Mouse (Mus musculus) intestine, postnatal 0 days (tissue): ENCODE results near the gene Setd1a. TPM values are rescaled to one million over a fixed set of nuclear protein-coding genes. Genes with fewer than 3 reads are reported as not detected.

ENCODE experiments used
- ATAC-seq: fragments of 200-750 bp; cut with Nextera tagmentation; 2 replicates; pipeline ENCODE4 v1.8.0; 2017; ENCODE audit warnings: mild to moderate bottlenecking, moderate TSS enrichment, moderate library complexity
- H3K27ac ChIP-seq: fragments of 300-500 bp; sonication (generic); 2 replicates; pipeline ENCODE4 v1.5.1; 2014; ENCODE audit warnings: mild to moderate bottlenecking, low read depth, low read length, moderate library complexity
- H3K27me3 ChIP-seq: fragments of 300-500 bp; sonication (generic); replicated peaks from 2 replicates; pipeline ENCODE4 v1.6.1; 2014; ENCODE audit warnings: low read length, mixed read lengths; ENCODE audit not compliant: control insufficient read depth, insufficient read depth
- H3K36me3 ChIP-seq: fragments of 300-500 bp; sonication (generic); 2 replicates; pipeline ENCODE4 v1.6.1; 2014; ENCODE audit warnings: mild to moderate bottlenecking, moderate library complexity; ENCODE audit not compliant: control insufficient read depth, insufficient read depth
- H3K4me1 ChIP-seq: fragments of 300-500 bp; sonication (generic); replicated peaks from 2 replicates; pipeline ENCODE4 v1.6.1; 2014; ENCODE audit warnings: antibody characterized with exemption, low read length, mixed read lengths; ENCODE audit not compliant: control insufficient read depth, insufficient read depth
- H3K4me2 ChIP-seq: fragments of 300-500 bp; sonication (generic); replicated peaks from 2 replicates; pipeline ENCODE4 v1.6.1; 2014; ENCODE audit warnings: low read depth, mild to moderate bottlenecking, moderate library complexity
- H3K4me3 ChIP-seq: fragments of 300-500 bp; sonication (generic); 2 replicates; pipeline ENCODE4 v1.5.1; 2014; ENCODE audit warnings: low read depth, low read length
- H3K9ac ChIP-seq: fragments of 300-500 bp; sonication (generic); 2 replicates; pipeline ENCODE4 v1.6.1; 2014; ENCODE audit warnings: mild to moderate bottlenecking, low read depth, low read length
- H3K9me3 ChIP-seq: fragments of 300-500 bp; sonication (generic); 2 replicates; pipeline ENCODE4 v1.6.1; 2016; ENCODE audit warnings: mixed run types; ENCODE audit not compliant: control insufficient read depth
- CTCF ChIP-seq: sonication (generic); IDR thresholded peaks from 2 replicates; pipeline ENCODE4 v1.5.1; 2016; ENCODE audit warnings: low read depth, mild to moderate bottlenecking, control low read depth, antibody characterized with exemption, moderate library complexity
- WGBS: fragments of 180-500 bp; shearing (Covaris S2); extraction: QIAGEN DNeasy Blood & Tissue Kit; methylation state at CpG from one replicate; pipeline ENCODE4 v1.1.7; 2014; 5-methylcytosine and 5-hydroxymethylcytosine counted together
- polyA plus RNA-seq: library from polyadenylated mRNA; unstranded; fragments of >200 nt; fragmentation: Nextera tagmentation; extraction: Ambion mirVana; gene quantifications from 2 replicates; pipeline ENCODE4 v1.2.1, GENCODE M21; 2015

The Setd1a gene
- polyA plus RNA-seq, 1 experiment from 2014 or later, result 9.9 TPM

DNA sequence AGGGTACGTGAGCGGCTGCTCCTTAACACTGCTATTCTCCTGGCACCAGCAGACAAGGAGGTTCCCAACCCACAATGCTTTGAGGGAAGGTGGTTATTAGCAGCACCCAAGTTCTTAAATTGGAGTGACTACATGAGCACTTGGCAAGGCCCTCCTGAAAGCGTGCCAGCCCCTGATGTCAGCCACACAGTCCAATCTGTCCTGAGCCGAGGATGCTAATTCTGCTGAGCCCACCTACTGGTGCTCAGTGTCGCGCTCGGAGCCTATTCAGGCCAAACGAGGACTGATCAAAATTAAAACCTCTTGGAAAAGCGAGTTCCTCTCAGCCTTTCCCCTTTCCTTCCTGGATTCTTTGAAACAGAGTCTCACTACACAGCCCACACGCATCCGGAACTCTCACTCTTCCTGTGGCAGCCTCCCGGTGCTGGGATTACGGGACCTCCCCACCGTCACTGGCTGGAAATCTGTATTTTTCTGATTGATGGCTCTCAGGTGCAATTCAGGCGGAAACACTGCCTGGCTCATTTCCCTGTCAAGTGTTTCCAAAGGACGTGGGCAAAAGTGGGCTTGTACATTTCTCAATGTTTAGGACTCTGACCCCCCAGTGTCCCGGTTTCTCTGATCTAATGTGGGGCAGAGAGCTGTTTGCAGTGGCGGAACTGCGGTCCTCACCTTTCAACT lies 37.9 kb downstream of the Setd1a start:
- no peaks in the 10 kb centered on the region for H3K4me1 ChIP-seq
- no peak for ATAC-seq
- H3K9me3 ChIP-seq, result no peaks in the 10 kb centered on the region
- no peak overlapping the region for H3K27ac ChIP-seq
- H3K9ac ChIP-seq, result no peak overlapping the region
- WGBS, result 76% methylated on average over 19 of the region's 19 CpGs
- H3K27me3 ChIP-seq, result no peaks in the 10 kb centered on the region
- TF ChIP-seq CTCF, result no peak
- H3K4me3 ChIP-seq, result no peak overlapping the region
- no peaks in the 10 kb centered on the region for H3K36me3 ChIP-seq
- H3K4me2 ChIP-seq, result no peak overlapping the region

DNA sequence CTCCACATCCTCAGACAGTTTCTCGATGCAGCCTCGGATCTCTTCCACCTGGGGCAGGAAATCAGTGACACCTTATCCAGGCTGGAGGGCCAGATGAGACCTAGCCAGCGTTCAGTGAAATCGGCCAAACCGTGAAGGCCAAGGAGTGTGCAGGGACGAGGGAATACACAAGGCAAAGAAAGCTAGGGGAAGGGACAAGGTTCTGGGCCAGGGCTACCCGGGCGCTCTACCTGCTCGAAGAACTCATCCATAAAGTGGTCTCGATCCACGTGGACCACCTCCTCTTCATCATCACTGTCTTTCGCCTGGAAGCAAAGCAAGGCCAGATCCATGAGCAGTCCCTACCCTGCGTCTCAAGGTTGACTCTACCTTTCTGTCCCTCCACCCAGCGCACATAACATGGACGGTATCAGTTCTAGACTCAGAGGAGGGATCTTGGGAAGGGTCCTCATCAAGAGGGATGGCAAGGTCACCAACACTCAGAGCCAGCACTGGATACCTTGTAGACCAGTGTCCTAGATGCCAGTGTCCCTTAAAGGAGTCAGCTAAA lies 38.7 kb downstream of the Setd1a start:
- Histone ChIP-seq H3K4me1 (no peaks in the 10 kb centered on the region), H3K4me3 (no peak overlapping the region), H3K27me3 (no peaks in the 10 kb centered on the region), H3K27ac (no peak overlapping the region), H3K4me2 (no peak overlapping the region), H3K9ac (no peak overlapping the region), H3K36me3 (no peaks in the 10 kb centered on the region), H3K9me3 (no peaks in the 10 kb centered on the region)
- TF ChIP-seq CTCF, result no peak
- 90% methylated on average over 15 of the region's 15 CpGs for WGBS
- no peak for ATAC-seq

DNA sequence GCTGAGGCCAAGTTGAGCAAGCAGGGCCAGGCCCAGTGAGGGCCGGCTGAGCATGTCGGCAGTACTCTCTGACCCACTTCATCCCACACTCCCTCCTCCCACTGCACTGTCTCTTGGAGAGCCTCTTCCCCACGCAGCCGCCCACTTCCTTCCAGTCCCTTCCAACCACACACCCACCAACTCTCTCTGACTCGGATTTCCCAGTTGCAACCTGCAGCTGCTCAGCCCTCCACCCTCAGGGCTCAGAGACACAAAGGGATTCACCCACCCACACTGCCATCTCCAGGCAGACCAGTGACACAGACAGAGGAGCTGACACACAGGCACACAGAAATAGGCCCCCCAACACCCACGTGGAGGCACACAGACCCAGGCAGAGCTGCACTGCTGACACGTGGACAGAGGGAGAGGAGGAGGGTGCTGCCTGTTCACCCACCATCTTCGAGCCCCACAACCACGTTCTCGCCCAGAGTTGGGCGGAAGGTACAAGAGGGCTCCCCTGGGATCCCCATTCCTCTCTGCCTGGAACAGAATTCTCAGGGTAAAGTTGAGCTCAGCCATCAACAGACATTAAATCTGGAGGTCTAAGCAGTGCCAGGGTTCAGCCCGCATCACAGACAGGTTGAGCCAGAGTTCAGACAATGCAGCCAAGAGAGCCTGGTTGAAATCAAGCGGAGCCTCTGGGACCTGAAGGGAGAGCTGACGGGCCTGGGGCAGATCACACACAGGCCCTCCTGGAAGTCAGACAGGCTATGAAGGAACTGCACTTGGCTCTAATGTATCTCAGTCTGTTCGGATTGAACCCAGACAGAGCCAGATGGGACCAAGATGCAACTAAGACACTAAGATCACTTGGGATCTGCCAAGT lies 39.7 kb downstream of the Setd1a start:
- H3K27ac ChIP-seq, result no peak overlapping the region
- H3K4me3 ChIP-seq, result no peak overlapping the region
- H3K9me3 ChIP-seq, result no peaks in the 10 kb centered on the region
- no peaks in the 10 kb centered on the region for H3K27me3 ChIP-seq
- no peak overlapping the region for H3K4me2 ChIP-seq
- no peaks in the 10 kb centered on the region for H3K4me1 ChIP-seq
- peak; percentile 44; the same call in 1 of the 2 replicates for ATAC-seq
- H3K9ac ChIP-seq, result no peak overlapping the region
- H3K36me3 ChIP-seq, result no peaks in the 10 kb centered on the region
- WGBS, result 53% methylated on average over 15 of the region's 15 CpGs
- TF ChIP-seq CTCF, result peak; percentile 63

DNA sequence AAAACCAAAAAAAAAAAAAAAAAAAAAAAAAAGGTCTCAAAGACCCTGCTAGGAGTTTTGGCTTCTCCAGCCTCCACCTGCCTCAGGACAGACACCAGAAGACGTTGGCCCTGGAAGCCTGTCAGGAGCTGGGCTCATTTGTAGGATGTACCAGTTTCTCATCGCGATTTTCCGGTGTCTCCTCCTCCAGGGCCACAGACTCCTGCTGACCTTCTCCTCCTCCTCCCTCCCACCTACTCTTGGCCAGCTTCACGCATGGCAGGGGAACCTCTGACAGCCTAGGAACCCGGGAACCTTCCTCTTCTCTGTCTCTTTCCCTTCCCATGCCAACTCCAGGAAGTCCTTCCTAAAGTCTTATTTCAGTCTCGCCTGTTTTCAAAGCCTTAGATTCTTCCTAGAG lies 40.6 kb downstream of the Setd1a start:
- Histone ChIP-seq H3K27ac (no peak overlapping the region), H3K9me3 (no peaks in the 10 kb centered on the region), H3K4me2 (no peak overlapping the region), H3K4me3 (no peak overlapping the region), H3K27me3 (no peaks in the 10 kb centered on the region), H3K36me3 (no peaks in the 10 kb centered on the region), H3K4me1 (no peaks in the 10 kb centered on the region), H3K9ac (no peak overlapping the region)
- 76% methylated on average over 7 of the region's 7 CpGs for WGBS
- no peak for ATAC-seq
- TF ChIP-seq CTCF, result no peak

DNA sequence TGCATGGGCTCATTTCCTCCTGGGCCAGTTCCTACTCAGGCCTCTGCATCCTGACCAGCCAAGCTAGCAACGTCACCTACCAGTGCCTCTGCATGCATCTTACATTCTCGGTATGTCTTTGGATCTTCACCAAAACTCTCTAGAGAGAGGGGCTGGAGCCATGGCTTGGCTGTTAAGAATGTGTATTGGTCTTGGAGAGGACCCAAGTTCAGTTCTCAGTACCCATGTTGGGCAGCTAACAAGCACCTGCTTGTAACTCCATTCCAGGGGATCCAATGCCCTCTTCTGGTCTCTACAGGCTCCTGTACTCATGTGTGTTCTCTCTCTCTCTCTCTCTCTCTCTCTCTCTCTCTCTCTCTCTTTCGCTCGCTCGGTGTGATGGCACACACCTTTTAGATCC lies 41.3 kb downstream of the Setd1a start:
- no peaks in the 10 kb centered on the region for H3K9me3 ChIP-seq
- H3K4me1 ChIP-seq, result no peaks in the 10 kb centered on the region
- ATAC-seq, result no peak
- no peaks in the 10 kb centered on the region for H3K27me3 ChIP-seq
- TF ChIP-seq CTCF, result no peak
- H3K36me3 ChIP-seq, result no peaks in the 10 kb centered on the region
- H3K27ac ChIP-seq, result no peak overlapping the region
- H3K4me2 ChIP-seq, result no peak overlapping the region
- 84% methylated on average over 5 of the region's 5 CpGs for whole genome bisulfite sequencing
- no peak overlapping the region for H3K9ac ChIP-seq
- no peak overlapping the region for H3K4me3 ChIP-seq

DNA sequence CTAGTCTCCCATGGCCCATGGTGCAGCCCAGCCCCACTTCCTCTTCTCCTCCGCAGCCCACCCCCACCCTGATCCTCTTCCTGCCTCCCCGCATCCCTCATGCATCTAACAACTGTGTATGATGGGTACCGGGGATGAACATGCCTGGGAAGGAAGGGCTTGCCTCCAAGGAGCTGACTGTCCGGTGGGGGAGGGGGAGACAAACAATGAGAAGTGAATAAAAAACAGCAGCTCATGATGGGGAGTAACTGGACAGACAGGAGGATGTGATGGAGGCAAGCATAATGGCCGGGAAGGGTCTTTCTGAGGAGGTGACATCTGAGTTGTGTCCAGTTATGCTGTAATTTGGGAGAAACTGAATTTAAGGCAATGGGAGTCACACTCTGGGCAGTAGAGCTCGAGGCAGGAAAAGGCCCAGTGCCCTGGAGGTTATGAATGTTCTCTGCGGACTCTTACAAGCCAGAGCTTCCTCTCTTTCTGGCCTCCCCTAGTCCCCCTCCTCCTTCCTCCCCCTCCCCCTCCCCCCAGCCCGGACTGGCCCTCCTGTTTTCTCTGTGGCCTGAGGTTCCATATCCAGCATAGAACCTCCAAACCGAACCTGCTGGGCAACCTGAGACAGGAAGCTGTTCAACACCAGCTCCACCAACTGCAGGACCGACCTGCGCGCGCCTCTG lies 44.5 kb downstream of the Setd1a start:
- Histone ChIP-seq H3K9me3 (no peaks in the 10 kb centered on the region), H3K36me3 (no peaks in the 10 kb centered on the region), H3K4me1 (no peaks in the 10 kb centered on the region), H3K4me3 (no peak overlapping the region), H3K27me3 (no peaks in the 10 kb centered on the region), H3K9ac (no peak overlapping the region), H3K27ac (no peak overlapping the region), H3K4me2 (no peak overlapping the region)
- no peak for ATAC-seq
- TF ChIP-seq CTCF, result no peak
- 62% methylated on average over 13 of the region's 13 CpGs for WGBS
